Mouse (Mus musculus): Measurements from ENCODE around the gene Litaf.

Gene Litaf

DNA sequence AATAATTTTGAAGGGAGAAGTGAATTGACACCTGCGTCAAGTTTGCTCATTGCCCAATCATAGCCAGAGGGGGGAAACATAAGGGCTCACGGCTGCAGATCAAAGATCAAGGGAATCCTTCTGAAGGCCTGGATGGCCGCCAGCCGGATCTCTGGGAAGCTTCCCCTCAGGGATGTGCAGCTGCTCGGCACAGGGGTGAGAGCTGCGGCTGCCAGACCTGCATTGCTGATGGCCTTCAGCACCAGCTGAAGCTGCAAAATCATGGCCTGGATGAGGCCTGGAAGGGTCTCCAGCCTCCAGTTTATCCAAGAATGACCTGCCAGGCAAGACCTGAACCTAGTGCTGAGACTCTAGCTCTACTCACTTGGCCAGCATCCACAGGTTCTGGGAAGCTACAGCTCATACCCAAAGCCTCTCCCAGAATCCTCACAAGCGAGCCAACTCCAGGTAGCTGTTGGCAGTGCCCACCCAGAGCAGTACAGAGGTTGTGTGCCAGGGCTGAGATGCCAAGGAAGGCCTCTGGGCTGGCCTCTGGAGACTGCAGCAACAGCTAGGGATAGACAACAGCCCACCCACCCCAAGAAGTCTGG lies 140.3 kb downstream of the Litaf start:
- in situ Hi-C loops (cut with MboI; ENCODE audit: low sequenced_read_pairs): no loop called here

DNA sequence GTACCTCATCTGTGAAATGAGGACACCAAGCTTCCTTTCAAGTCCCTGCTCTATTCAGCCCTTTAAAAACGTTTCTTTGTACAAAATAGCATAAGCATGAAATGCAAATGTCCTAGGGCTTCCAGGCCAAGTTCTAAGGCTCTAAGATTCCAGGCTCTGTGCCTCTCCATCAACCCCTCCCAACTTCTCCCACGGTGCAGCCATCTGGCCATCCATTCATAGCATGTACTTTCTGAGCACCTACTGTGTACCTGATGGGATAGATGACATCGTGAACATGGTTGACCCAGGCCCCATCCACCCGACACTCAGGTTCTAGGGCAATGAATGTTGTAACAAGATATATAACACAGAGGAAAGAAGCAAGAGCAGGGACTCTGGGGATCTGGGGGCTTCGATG lies 142.4 kb downstream of the Litaf start:
- in situ Hi-C loops (cut with MboI; ENCODE audit: low sequenced_read_pairs): no loop called here

DNA sequence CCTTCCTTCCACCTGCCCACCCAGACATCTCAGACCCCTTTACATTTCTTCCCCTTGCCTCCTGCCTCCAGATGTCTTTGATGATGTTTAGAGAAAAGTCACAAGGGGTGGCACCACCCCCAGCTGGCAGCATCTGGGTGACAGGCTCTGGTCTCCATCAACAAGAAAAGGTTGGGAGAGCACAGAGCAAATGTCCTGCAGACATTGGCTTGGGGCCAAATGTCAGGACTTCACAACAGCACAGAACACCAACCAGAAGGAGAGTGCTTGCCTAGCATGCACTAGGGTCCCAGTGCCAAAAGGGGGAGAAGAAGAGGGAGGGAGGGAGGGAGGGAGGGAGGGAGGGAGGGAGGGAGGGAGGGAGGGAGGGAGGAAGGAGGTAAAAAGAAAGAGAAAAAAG lies 146.1 kb downstream of the Litaf start:
- in situ Hi-C loops (cut with MboI; ENCODE audit: low sequenced_read_pairs): no loop called here

DNA sequence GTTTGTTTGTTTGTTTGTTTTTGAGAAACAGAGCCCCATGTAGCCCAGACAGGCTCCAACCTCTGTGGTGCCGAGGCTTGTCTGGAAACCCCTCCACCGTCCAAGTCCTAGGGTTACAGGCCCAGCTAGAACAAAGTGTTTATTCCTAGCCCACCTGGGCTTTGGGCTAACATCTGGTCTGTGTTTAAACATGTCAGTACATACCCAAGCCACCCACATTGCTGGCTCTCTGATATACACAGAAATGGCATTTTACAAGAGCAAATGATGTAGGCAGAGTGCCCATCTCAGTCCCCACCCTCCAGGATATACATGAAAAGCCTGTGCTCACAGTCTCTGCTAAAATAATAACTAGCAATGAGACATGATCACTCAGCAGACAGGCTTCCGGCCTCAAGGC lies 149.7 kb downstream of the Litaf start:
- in situ Hi-C loops (cut with MboI; ENCODE audit: low sequenced_read_pairs): no loop called here

DNA sequence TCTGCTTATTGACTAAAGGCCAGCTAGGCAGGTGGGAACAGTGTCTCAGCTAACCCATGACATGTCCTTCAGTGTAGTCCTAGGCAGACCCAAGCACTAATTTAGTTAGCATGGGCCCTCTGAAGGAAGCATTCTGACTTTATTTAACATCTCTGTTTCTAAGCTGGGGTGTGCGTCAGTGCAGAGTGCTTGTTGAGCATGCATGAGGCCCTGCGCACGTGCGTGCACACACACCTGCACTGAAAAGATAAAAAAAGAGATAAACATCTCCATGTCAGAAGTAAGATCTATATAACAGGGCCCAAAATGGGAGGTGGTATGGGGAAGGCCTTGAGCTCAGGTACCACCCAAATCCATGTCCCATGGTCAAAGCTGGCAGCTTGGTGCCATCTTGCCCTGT lies 150.9 kb downstream of the Litaf start:
- in situ Hi-C loops (cut with MboI; ENCODE audit: low sequenced_read_pairs): no loop called here

DNA sequence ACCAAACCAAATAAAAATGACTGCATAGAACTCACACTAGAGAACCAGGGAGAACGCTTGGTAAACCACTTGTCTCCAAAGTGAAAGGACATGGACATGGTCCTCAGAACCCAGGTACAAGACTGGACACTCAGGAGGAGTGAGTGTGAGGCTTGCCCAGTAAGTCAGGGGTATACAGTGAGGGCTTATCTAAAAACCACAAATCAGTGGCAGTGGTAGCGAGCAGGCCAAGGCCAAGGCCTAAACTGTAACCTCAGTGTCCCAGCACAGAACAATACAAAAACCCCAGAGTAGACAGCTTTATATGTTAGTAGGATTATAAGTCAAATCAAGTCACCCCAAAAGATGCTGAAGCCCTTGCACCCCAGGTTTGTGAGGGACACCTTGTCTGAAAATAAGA lies 154.9 kb downstream of the Litaf start:
- in situ Hi-C loops (cut with MboI; ENCODE audit: low sequenced_read_pairs): no loop called here

DNA sequence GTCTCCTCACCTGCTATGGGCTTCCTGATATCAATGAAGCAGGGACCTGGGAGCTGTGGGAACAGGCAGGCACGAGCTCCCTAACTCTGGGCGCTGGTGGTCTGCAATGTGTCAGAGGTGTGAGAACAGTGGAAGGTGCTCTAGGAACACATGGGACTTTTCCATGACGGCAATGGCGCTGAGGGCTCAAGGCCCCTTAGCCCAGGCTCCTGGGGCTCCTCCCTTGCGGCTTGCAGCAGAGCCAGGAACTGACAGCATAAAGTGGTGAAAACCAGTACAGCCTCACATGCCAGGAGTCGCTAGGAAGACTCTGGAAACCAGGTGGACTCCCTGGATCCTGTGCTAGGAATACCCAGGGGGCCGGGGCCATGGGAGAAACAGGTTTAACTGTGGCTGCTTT lies 155.4 kb downstream of the Litaf start:
- in situ Hi-C loops (cut with MboI; ENCODE audit: low sequenced_read_pairs): no loop called here
